Mouse (Mus musculus): Measurements from ENCODE around the gene Fbxw13. TPM values are rescaled to one million over a fixed set of nuclear protein-coding genes. Genes with fewer than 3 reads are reported as not detected.
A peak's percentile ranks its signal among the peaks of the same experiment; 100 is the strongest.
"Not testable (repeated sequence)": the region's sequence is repeated elsewhere in the genome, so short reads cannot be mapped to it uniquely, and the experiment has no call there.

Fbxw13 gene
- polyA plus RNA-seq, 1 experiment: not detected

DNA sequence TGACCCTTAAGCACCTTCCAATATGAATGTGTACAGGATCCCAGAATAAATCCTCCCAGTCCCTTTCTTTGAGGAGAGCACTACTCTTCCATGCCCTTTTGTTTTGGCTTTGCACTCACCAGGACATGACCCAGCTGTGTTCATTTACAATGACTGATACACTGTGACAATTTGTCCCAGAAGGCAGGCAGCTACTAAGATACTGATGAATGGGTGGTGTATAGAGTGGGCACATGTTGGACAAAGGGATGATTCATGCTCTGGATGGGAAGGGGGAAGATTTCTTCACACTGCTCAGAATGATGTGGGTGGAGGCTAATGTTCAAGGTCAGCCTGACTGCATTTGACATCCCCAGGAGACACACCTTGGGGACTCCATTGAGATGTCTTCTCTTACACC is 28.5 kb downstream of the Fbxw13 start:
- no peaks in the 10 kb centered on the region for H3K36me3 ChIP-seq (ENCODE audit: control insufficient read depth, insufficient read depth, low read length)
- no peaks in the 10 kb centered on the region for H3K27me3 ChIP-seq (replicated peaks; ENCODE audit: control insufficient read depth, insufficient read depth, low read length)
- no peaks in the 10 kb centered on the region for H3K4me1 ChIP-seq (ENCODE audit: control insufficient read depth, insufficient read depth, low read length)
- H3K27ac ChIP-seq (ENCODE audit: insufficient read depth, low read depth, low read length): no peak overlapping the region
- TF ChIP-seq CTCF (conservative IDR thresholded peaks at IDR 0.05; ENCODE audit: insufficient read depth, insufficient read length, low read depth, low read length) (no peak), POLR2A (IDR thresholded peaks at IDR 0.05; ENCODE audit: low read depth, low read length) (no peak)
- H3K4me3 ChIP-seq (ENCODE audit: insufficient read depth, low read depth, low read length): no peak overlapping the region
- DNase-seq: no peak

DNA sequence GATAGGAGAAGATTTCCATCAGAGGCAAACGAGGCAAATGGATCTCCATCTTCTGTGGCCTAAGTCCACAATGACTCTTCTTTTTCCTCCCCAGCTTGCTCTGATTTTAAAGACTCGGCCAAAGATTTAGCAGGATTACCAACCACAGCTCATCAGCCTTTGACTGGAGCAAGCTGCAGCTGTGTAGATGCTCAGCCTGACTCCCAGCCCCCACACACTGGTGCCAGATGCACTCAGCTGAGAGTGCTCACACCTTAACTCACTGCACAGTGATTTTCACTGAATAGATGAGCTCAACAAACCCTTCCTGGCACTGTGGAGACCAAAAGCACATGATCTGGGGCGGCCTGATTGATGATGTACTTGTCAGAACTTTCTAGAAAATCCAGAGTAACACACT is 33.8 kb downstream of the Fbxw13 start, which contains the start of gene Fbxw21:
Fbxw21 (minus strand) TSS at position 101 of the 400 bp plus-strand sequence.
- no peak for DNase-seq
- WGBS: 71% methylated on average over 3 of the region's 3 CpGs
- H3K27ac ChIP-seq (ENCODE audit: insufficient read depth, low read depth, low read length): no peak within 1 kb of the TSS
- no peaks in the 10 kb centered on the region for H3K4me1 ChIP-seq (ENCODE audit: control insufficient read depth, insufficient read depth, low read length)
- no peak within 1 kb of the TSS for H3K4me3 ChIP-seq (ENCODE audit: insufficient read depth, low read depth, low read length)
- H3K36me3 ChIP-seq (ENCODE audit: control insufficient read depth, insufficient read depth, low read length): no peaks in the 10 kb centered on the region
- H3K27me3 ChIP-seq (replicated peaks; ENCODE audit: control insufficient read depth, insufficient read depth, low read length): no peaks in the 10 kb centered on the region
- TF ChIP-seq POLR2A (IDR thresholded peaks at IDR 0.05; ENCODE audit: low read depth, low read length): no peak
- TF ChIP-seq CTCF (conservative IDR thresholded peaks at IDR 0.05; ENCODE audit: insufficient read depth, insufficient read length, low read depth, low read length): no peak

DNA sequence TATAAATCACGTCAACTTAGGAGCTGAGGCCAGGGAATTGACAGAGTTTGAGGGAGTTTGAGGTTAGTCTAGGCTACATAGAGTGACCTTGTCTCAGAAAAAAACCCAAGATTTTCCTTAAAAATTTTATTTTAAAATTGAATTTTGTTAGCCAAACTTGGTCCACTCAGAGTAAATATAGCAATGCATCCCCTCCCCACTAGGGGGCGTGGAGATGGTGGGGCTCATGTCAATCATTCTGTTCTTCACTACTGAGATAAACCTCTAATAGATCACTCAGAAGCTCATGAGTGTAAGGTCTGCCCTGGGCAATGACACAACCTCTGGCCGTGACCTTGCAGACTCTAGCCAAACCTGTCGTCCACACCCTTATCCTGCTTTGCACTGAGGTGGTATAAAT is 55.4 kb downstream of the Fbxw13 start:
- H3K36me3 ChIP-seq (ENCODE audit: control insufficient read depth, insufficient read depth, low read length); H3K4me3 ChIP-seq (ENCODE audit: insufficient read depth, low read depth, low read length); H3K27me3 ChIP-seq (replicated peaks; ENCODE audit: control insufficient read depth, insufficient read depth, low read length); H3K27ac ChIP-seq (ENCODE audit: insufficient read depth, low read depth, low read length); H3K4me1 ChIP-seq (ENCODE audit: control insufficient read depth, insufficient read depth, low read length); DNase-seq: not testable (repeated sequence)
- peak; percentile 35 for TF ChIP-seq CTCF (conservative IDR thresholded peaks at IDR 0.05; ENCODE audit: insufficient read depth, insufficient read length, low read depth, low read length)
- WGBS: 70% methylated on average over 4 of the region's 4 CpGs

DNA sequence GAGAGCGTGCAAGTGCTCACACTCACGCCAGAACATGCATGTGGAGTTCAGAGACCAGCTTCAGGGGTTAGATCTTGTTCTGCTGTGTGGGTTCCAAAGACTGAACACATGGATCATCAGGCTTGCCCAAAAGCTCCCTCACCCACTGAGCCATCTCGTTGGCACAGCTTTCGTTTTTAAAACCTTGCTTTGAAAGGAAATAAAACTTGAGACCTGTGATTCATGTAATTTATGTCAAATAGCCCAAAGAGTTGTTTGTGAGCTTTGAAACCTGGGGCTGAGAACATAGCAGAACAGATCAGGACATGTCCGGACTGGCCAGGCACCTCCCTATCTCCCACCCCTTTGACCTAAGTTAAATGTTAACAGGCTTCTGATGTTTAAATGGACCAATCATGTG is 65.7 kb downstream of the Fbxw13 start:
- Histone ChIP-seq H3K27me3 (replicated peaks; ENCODE audit: control insufficient read depth, insufficient read depth, low read length) (no peaks in the 10 kb centered on the region), H3K4me3 (ENCODE audit: insufficient read depth, low read depth, low read length) (no peak overlapping the region), H3K36me3 (ENCODE audit: control insufficient read depth, insufficient read depth, low read length) (no peaks in the 10 kb centered on the region), H3K27ac (ENCODE audit: insufficient read depth, low read depth, low read length) (no peak overlapping the region), H3K4me1 (ENCODE audit: control insufficient read depth, insufficient read depth, low read length) (peaks cover 2% of the 10 kb centered on the region; the same call in 1 of the 2 replicates)
- no peak for DNase-seq
- no peak for TF ChIP-seq POLR2A (IDR thresholded peaks at IDR 0.05; ENCODE audit: low read depth, low read length)
- no peak for TF ChIP-seq CTCF (conservative IDR thresholded peaks at IDR 0.05; ENCODE audit: insufficient read depth, insufficient read length, low read depth, low read length)
- 50% methylated on average over 5 of the region's 5 CpGs for WGBS

Other genes starting within 250 kb of the Fbxw13 start
- gene Col7a1, start 242.4 kb downstream of the Fbxw13 start, polyA plus RNA-seq (2012; rRNA removed): 1.8 and 2.3 TPM in 2 replicates
- gene Ucn2, start 210.0 kb downstream of the Fbxw13 start, polyA plus RNA-seq (2012; rRNA removed): 0.11 and 0.18 TPM in 2 replicates
- 10.6 and 11.3 TPM in 2 replicates for gene Pfkfb4, start 204.2 kb downstream of the Fbxw13 start, polyA plus RNA-seq (2012; rRNA removed)
- 467 and 688 TPM in 2 replicates for gene Shisa5, start 157.4 kb downstream of the Fbxw13 start, polyA plus RNA-seq (2012; rRNA removed)
- gene Trex1, start 136.2 kb downstream of the Fbxw13 start, polyA plus RNA-seq (2012; rRNA removed): 45.2 and 46.7 TPM in 2 replicates
- gene Atrip, start 121.9 kb downstream of the Fbxw13 start, polyA plus RNA-seq (2012; rRNA removed): 20.2 and 20.9 TPM in 2 replicates
- 11.4 and 11.7 TPM in 2 replicates for gene Ccdc51, start 113.5 kb downstream of the Fbxw13 start, polyA plus RNA-seq (2012; rRNA removed)
- gene Tma7, start 113.4 kb downstream of the Fbxw13 start, polyA plus RNA-seq (2012; rRNA removed): 42.4 and 80.7 TPM in 2 replicates
- gene Plxnb1, start 100.6 kb downstream of the Fbxw13 start, polyA plus RNA-seq (2012; rRNA removed): 16.7 and 21.7 TPM in 2 replicates
- gene Fbxw21, start 33.9 kb downstream of the Fbxw13 start, polyA plus RNA-seq (2012; rRNA removed): not detected in 2 replicates
- not detected in 2 replicates for gene Fbxw20, start 38.8 kb upstream of the Fbxw13 start, polyA plus RNA-seq (2012; rRNA removed)
- not detected in 2 replicates for gene Fbxw14, start 91.7 kb upstream of the Fbxw13 start, polyA plus RNA-seq (2012; rRNA removed)
- not detected in 2 replicates for gene Fbxw28, start 143.7 kb upstream of the Fbxw13 start, polyA plus RNA-seq (2012; rRNA removed)
- gene Fbxw22, start 208.3 kb upstream of the Fbxw13 start, polyA plus RNA-seq (2012; rRNA removed): not detected in 2 replicates